In genomic region chr9:62560006-62560405, GRCm38 (mm10) we compare ENCODE assay signal across 9 mouse cellular contexts. TPM values are rescaled to one million over a fixed set of nuclear protein-coding genes. Genes with fewer than 3 reads are reported as not detected.
DNase-seq lines count a peak whose midpoint lies in the region; ATAC-seq and TF ChIP-seq lines count a peak whose summit lies in the region.
"Had no signal": no experiment of that assay in that cellular context is flagged by ENCODE, and none has a peak within 500 bp of the region (broad histone marks: within the 10 kb centered on the region; RNA-seq: fewer than 3 reads in every experiment).

No protein-coding gene starts in this region.

- no peak overlapping the region for H3K4me3 ChIP-seq in lung, embryonic 14.5 days (ENCODE audit: low read depth, low read length)
- no peak overlapping the region for H3K4me3 ChIP-seq in forebrain, embryonic 10.5 days
- H3K4me3 ChIP-seq: liver, embryonic 15.5 days had no signal

- intact Hi-C loops in heart, postnatal 25 days (cut with DNase I) = no loop called here

- H3K4me2 ChIP-seq in lung, embryonic 14.5 days = no peak overlapping the region
- H3K4me2 ChIP-seq: liver, embryonic 15.5 days had no signal

- H3K27me3 ChIP-seq in lung, embryonic 14.5 days (ENCODE audit: insufficient read depth, low read length) = no peaks in the 10 kb centered on the region
- no peaks in the 10 kb centered on the region for H3K27me3 ChIP-seq in forebrain, embryonic 10.5 days (ENCODE audit: poor library complexity, severe bottlenecking)
- H3K27me3 ChIP-seq: liver, embryonic 15.5 days had no signal

- H3K9ac ChIP-seq in lung, embryonic 14.5 days = no peak overlapping the region
- H3K9ac ChIP-seq: liver, embryonic 15.5 days had no signal

- H3K9me3 ChIP-seq in lung, embryonic 14.5 days (ENCODE audit: low read depth, low read length) = no peaks in the 10 kb centered on the region
- H3K9me3 ChIP-seq in forebrain, embryonic 10.5 days = no peaks in the 10 kb centered on the region
- H3K9me3 ChIP-seq: liver, embryonic 15.5 days had no signal

- peak; percentile 60 for ATAC-seq in lung, embryonic 14.5 days (ENCODE audit: insufficient read depth)

- H3K4me1 ChIP-seq in lung, embryonic 14.5 days (ENCODE audit: insufficient read depth) = no peaks in the 10 kb centered on the region
- H3K4me1 ChIP-seq in forebrain, embryonic 10.5 days = peaks cover 4% of the 10 kb centered on the region
- H3K4me1 ChIP-seq: liver, embryonic 15.5 days had no signal

- H3K27ac ChIP-seq in lung, embryonic 14.5 days (ENCODE audit: low read depth) = no peak overlapping the region
- H3K27ac ChIP-seq in forebrain, embryonic 10.5 days = no peak overlapping the region
- H3K27ac ChIP-seq: liver, embryonic 15.5 days had no signal

- TF ChIP-seq CTCF in lung, embryonic 14.5 days (IDR thresholded peaks at IDR 0.05; ENCODE audit: low read depth) = no peak

- H3K36me3 ChIP-seq in lung, embryonic 14.5 days (ENCODE audit: insufficient read depth) = no peaks in the 10 kb centered on the region
- no peaks in the 10 kb centered on the region for H3K36me3 ChIP-seq in forebrain, embryonic 10.5 days (replicated peaks)
- H3K36me3 ChIP-seq: liver, embryonic 15.5 days had no signal

- 37% methylated on average over 5 of the region's 5 CpGs for WGBS in lung, embryonic 14.5 days
- WGBS in forebrain, embryonic 10.5 days = 74% methylated on average over 5 of the region's 5 CpGs

- peak; percentile 73 for DNase-seq in right cerebral cortex, adult 18-20 months
- DNase-seq in right cerebral cortex, postnatal 4 days = no peak
- DNase-seq in fibroblast of lung, adult 2 months (ENCODE audit: low read depth) = peak; percentile 99
- DNase-seq in heart, postnatal 25 days (ENCODE audit: low spot score) = peak; percentile 86
- DNase-seq in lung, embryonic 14.5 days = peak; percentile 74
- DNase-seq in urinary bladder, postnatal 36 days (ENCODE audit: low spot score in 2 of 2) = peak; percentile 48 to 75
- no peak for DNase-seq in embryo, embryonic 9.5 days (ENCODE audit: extremely low spot score)
- DNase-seq in forebrain, embryonic 10.5 days (ENCODE audit: extremely low spot score, low spot score) = no peak

RNA-seq across cellular contexts. Expression of gene Coro2b, which starts 23.2 kb away (rescaled TPM):
- total RNA-seq in heart, postnatal 25 days (2021) = 10 to 100 TPM in 1 of 2 experiments, 1 to 10 TPM in 1; 9.5 to 15.1 TPM
- 22.2 and 26.2 TPM in 2 replicates for polyA plus RNA-seq in lung, embryonic 14.5 days (2014; fragmentation: Nextera tagmentation; extraction: Ambion mirVana)
- 9.7 and 10.0 TPM in 2 replicates for polyA plus RNA-seq in forebrain, embryonic 10.5 days (2016; fragmentation: Nextera tagmentation; extraction: Ambion mirVana)

Comparison
In these comparisons a context has a peak if more than half of its experiments do, and no peak if none do; other contexts are left out.
1. DNase-seq: peak in right cerebral cortex, adult 18-20 months (single experiment), fibroblast of lung, adult 2 months (single experiment), heart, postnatal 25 days (single experiment), lung, embryonic 14.5 days (single experiment) and urinary bladder, postnatal 36 days (2 of 2); none in right cerebral cortex, postnatal 4 days (single experiment), embryo, embryonic 9.5 days (single experiment) and forebrain, embryonic 10.5 days (single experiment).